Mouse (Mus musculus) limb, embryonic 13.5 days (tissue): ENCODE measurements around the gene Rfxank. TPM values are rescaled to one million over a fixed set of nuclear protein-coding genes. Genes with fewer than 3 reads are reported as not detected.

Experiments used
- microRNA-seq: library from miRNA; unstranded; fragments of <30 nt; microRNA quantifications from one replicate; pipeline ENCODE4, GENCODE M21; 2016
- polyA plus RNA-seq: library from polyadenylated mRNA; unstranded; fragments of >200 nt; fragmentation: Nextera tagmentation; extraction: Ambion mirVana; gene quantifications from 2 replicates; pipeline ENCODE4 v1.2.1, GENCODE M21; 2015

Rfxank gene
- polyA plus RNA-seq, 1 experiment from 2014 or later, result 26.0 TPM

Small RNA genes within 50 kb of the gene (microRNA-seq; reads per million reads assigned to microRNA genes)
- not detected for gene Mir7066

Other genes with a start within 250 kb of the Rfxank start
- 4.3 TPM in 2 replicates for gene Tssk6, start 237.0 kb downstream of the Rfxank start, polyA plus RNA-seq
- gene Ndufa13, start 236.6 kb downstream of the Rfxank start, polyA plus RNA-seq, result 173 and 181 TPM in 2 replicates
- 4.2 and 6.6 TPM in 2 replicates for gene Yjefn3, start 236.4 kb downstream of the Rfxank start, polyA plus RNA-seq
- 37.7 and 40.7 TPM in 2 replicates for gene Gatad2a, start 142.8 kb downstream of the Rfxank start, polyA plus RNA-seq
- gene Mau2, start 96.4 kb downstream of the Rfxank start, polyA plus RNA-seq, result 59.5 and 62.8 TPM in 2 replicates
- 54.5 and 58.5 TPM in 2 replicates for gene Sugp1, start 96.3 kb downstream of the Rfxank start, polyA plus RNA-seq
- 1.0 and 1.2 TPM in 2 replicates for gene Tm6sf2, start 66.2 kb downstream of the Rfxank start, polyA plus RNA-seq
- gene Hapln4, start 55.7 kb downstream of the Rfxank start, polyA plus RNA-seq, result not detected in 2 replicates
- gene Ncan, start 18.3 kb downstream of the Rfxank start, polyA plus RNA-seq, result 0.67 and 0.87 TPM in 2 replicates
- 25.1 and 26.0 TPM in 2 replicates for gene Nr2c2ap, start 7.8 kb downstream of the Rfxank start, polyA plus RNA-seq
- 51.0 and 56.0 TPM in 2 replicates for gene Borcs8, start 345 bp upstream of the Rfxank start, polyA plus RNA-seq
- gene Mef2b, start 557 bp upstream of the Rfxank start, polyA plus RNA-seq, result 0.38 TPM in 2 replicates
- 66.5 and 70.6 TPM in 2 replicates for gene Tmem161a, start 33.2 kb upstream of the Rfxank start, polyA plus RNA-seq
- gene Slc25a42, start 73.2 kb upstream of the Rfxank start, polyA plus RNA-seq, result 4.0 and 4.6 TPM in 2 replicates
- 37.0 and 40.5 TPM in 2 replicates for gene Sugp2, start 95.1 kb upstream of the Rfxank start, polyA plus RNA-seq
- 25.5 and 26.2 TPM in 2 replicates for gene Armc6, start 95.3 kb upstream of the Rfxank start, polyA plus RNA-seq
- 57.9 and 58.1 TPM in 2 replicates for gene Homer3, start 143.7 kb upstream of the Rfxank start, polyA plus RNA-seq
- gene Ddx49, start 163.3 kb upstream of the Rfxank start, polyA plus RNA-seq, result 55.8 and 60.9 TPM in 2 replicates
- 340 and 345 TPM in 2 replicates for gene Cope, start 163.4 kb upstream of the Rfxank start, polyA plus RNA-seq
- 10.0 and 10.2 TPM in 2 replicates for gene Cers1, start 176.6 kb upstream of the Rfxank start, polyA plus RNA-seq
- 0.78 and 2.7 TPM in 2 replicates for gene Gdf1, start 190.7 kb upstream of the Rfxank start, polyA plus RNA-seq
- gene Upf1, start 214.1 kb upstream of the Rfxank start, polyA plus RNA-seq, result 18.7 and 19.5 TPM in 2 replicates
- 26.4 and 40.8 TPM in 2 replicates for gene Comp, start 234.4 kb upstream of the Rfxank start, polyA plus RNA-seq